In the genomic region with DNA sequence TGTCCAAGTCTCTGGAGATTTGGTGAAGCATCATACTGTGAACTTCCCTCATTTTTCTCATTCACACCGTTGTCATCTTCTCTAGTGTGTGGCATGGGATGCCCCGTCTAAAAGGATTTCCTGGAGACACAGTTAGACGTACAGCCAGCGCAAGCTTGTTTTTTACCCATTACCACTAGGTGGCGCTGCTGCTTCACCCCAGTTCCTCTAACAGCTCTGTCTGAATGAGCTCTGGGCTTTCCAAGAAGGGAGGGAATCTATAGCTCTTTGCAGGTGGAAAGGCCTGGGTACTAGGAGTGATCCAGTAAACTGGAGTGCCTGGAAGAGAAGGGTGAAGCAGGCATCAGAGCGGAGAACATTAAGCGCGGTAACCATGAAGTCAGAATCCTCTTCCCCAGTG, we compare ENCODE assay signal across 8 mouse cellular contexts. TPM values are rescaled to one million over a fixed set of nuclear protein-coding genes. Genes with fewer than 3 reads are reported as not detected.
DNase-seq lines count a peak whose midpoint lies in the region; ATAC-seq lines count a peak whose summit lies in the region.

No protein-coding gene starts in this region.

- peak; percentile 42 for ATAC-seq in granulocyte monocyte progenitor cell, adult 5-6 weeks (replicated peaks; ENCODE audit: poor library complexity, severe bottlenecking)
- peak; percentile 60; the same call in 1 of the 2 replicates for ATAC-seq in neutrophil, adult 5-6 weeks (ENCODE audit: extremely low read depth, insufficient number of reproducible peaks, low FRiP score, poor library complexity, severe bottlenecking)

- DNase-seq in B cell, adult 2 months: peak; percentile 85 to 86
- peak; percentile 35 for DNase-seq in adrenal gland, adult 8-10 months
- DNase-seq in embryo, embryonic 11 days: peak; percentile 85
- DNase-seq in kidney, postnatal 25 days: peak; percentile 57 to 75
- peak; percentile 54 to 63 for DNase-seq in lung, adult 18-20 months
- peak; percentile 18 to 22 for DNase-seq in thymus, adult 18-20 months

RNA-seq across cellular contexts. Expression of a gene that starts 20.9 kb away (rescaled TPM):
- total RNA-seq in adrenal gland, adult 8-10 months (2022): 10 to 100 TPM; 46.1 to 61.9 (median 54.1) TPM
- total RNA-seq in granulocyte monocyte progenitor cell, adult 5-6 weeks (2014; fragmentation: Nextera tagmentation): 17.3 and 20.9 TPM in 2 replicates
- 30.2 and 38.9 TPM in 2 replicates for total RNA-seq in granulocyte monocyte progenitor cell, adult 5-6 weeks (2017)
- total RNA-seq in neutrophil, adult 5-6 weeks (2017): 39.2 and 40.8 TPM in 2 replicates

RNA-seq across cellular contexts. Expression of a gene that starts 33.6 kb away (rescaled TPM):
- total RNA-seq in adrenal gland, adult 8-10 months (2022): 100 to 1,000 TPM; 155 to 272 (median 192) TPM
- 27.6 and 54.7 TPM in 2 replicates for total RNA-seq in granulocyte monocyte progenitor cell, adult 5-6 weeks (2014; fragmentation: Nextera tagmentation)
- total RNA-seq in granulocyte monocyte progenitor cell, adult 5-6 weeks (2017): 26.6 and 32.9 TPM in 2 replicates
- total RNA-seq in neutrophil, adult 5-6 weeks (2017): 89.7 and 114 TPM in 2 replicates

Comparison
In these comparisons a context has a peak if more than half of its experiments do, and no peak if none do; other contexts are left out.
1. Peak in every context shown above with its lines: DNase-seq and ATAC-seq.
2. DNase-seq: peak in every context shown above with its lines; median percentile 86 in B cell, adult 2 months; 85 in embryo, embryonic 11 days; 66 in kidney, postnatal 25 days; 58 in lung, adult 18-20 months; 35 in adrenal gland, adult 8-10 months; 20 in thymus, adult 18-20 months.